Mouse (Mus musculus): ENCODE data around the gene Hist1h4f.
"Not testable (repeated sequence)": the region's sequence is repeated elsewhere in the genome, so short reads cannot be mapped to it uniquely, and the experiment has no call there.

DNA sequence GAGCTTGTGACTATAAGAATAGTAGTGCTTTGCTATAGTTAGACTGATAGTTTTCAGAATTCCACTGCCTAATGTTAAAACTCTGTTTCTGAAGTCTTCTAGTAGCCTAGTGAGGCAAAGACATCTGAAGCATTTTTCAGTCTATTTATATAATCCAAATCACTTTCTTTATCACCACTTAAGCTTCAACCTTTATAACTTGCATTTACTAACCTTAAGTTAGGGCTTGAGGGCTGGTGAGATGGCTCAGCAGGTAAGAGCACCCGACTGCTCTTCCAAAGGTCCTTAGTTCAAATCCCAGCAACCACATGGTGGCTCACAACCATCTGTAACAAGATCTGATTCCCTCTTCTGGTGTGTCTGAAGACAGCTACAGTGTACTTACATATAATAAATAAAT, 11.6 kb downstream of the Hist1h4f start:
- not testable (repeated sequence) for TF ChIP-seq POLR2A (IDR thresholded peaks at IDR 0.05; ENCODE audit: borderline replicate concordance, extremely low read depth, insufficient read depth, insufficient read length, poor library complexity, severe bottlenecking); CTCF (IDR thresholded peaks at IDR 0.05; ENCODE audit: borderline replicate concordance, extremely low read depth, insufficient read depth, insufficient read length)
